Mouse (Mus musculus) embryonic facial prominence, embryonic 12.5 days (tissue): ENCODE data around the gene Zbtb21. TPM values are rescaled to one million over a fixed set of nuclear protein-coding genes. Genes with fewer than 3 reads are reported as not detected.

Source experiments
- ATAC-seq: fragments of 200-750 bp; cut with Nextera tagmentation; 2 replicates; pipeline ENCODE4 v1.8.0; 2017; ENCODE audit not compliant: insufficient number of reproducible peaks, insufficient read depth, low FRiP score, low TSS enrichment
- H3K27ac ChIP-seq: fragments of 300-500 bp; sonication (generic); 2 replicates; pipeline ENCODE4 v1.5.1; 2016; ENCODE audit warnings: mild to moderate bottlenecking
- H3K27me3 ChIP-seq: fragments of 300-500 bp; sonication (generic); 2 replicates; pipeline ENCODE4 v1.6.1; 2016; ENCODE audit warnings: mild to moderate bottlenecking, moderate library complexity
- H3K36me3 ChIP-seq: fragments of 300-500 bp; sonication (generic); 2 replicates; pipeline ENCODE4 v1.6.1; 2016; ENCODE audit warnings: mild to moderate bottlenecking
- H3K4me1 ChIP-seq: fragments of 300-500 bp; sonication (generic); 2 replicates; pipeline ENCODE4 v1.6.1; 2016
- H3K4me2 ChIP-seq: fragments of 300-500 bp; sonication (generic); replicated peaks from 2 replicates; pipeline ENCODE4 v1.6.1; 2016; ENCODE audit warnings: mild to moderate bottlenecking, moderate library complexity
- H3K4me3 ChIP-seq: fragments of 300-500 bp; sonication (generic); 2 replicates; pipeline ENCODE4 v1.5.1; 2016; ENCODE audit warnings: mild to moderate bottlenecking
- H3K9ac ChIP-seq: fragments of 300-500 bp; sonication (generic); 2 replicates; pipeline ENCODE4 v1.6.1; 2016; ENCODE audit warnings: mild to moderate bottlenecking, moderate library complexity
- H3K9me3 ChIP-seq: fragments of 300-500 bp; sonication (generic); 2 replicates; pipeline ENCODE4 v1.6.1; 2016; ENCODE audit warnings: mild to moderate bottlenecking, moderate library complexity
- WGBS: fragments of 180-500 bp; shearing (Covaris S2); methylation state at CpG from one replicate; pipeline ENCODE4 v1.1.7; 2016; 5-methylcytosine and 5-hydroxymethylcytosine counted together
- polyA plus RNA-seq: library from polyadenylated mRNA; unstranded; fragments of >200 nt; fragmentation: Nextera tagmentation; extraction: Ambion mirVana; gene quantifications from 2 replicates; pipeline ENCODE4 v1.2.1, GENCODE M21; 2016

The Zbtb21 gene
- polyA plus RNA-seq, 1 experiment from 2014 or later = 16.7 TPM

GRCm38 (mm10) chr16:97912873-97913272 lies 49.5 kb downstream of the Zbtb21 start:
- H3K4me3 ChIP-seq = no peak overlapping the region
- H3K27me3 ChIP-seq = no peaks in the 10 kb centered on the region
- H3K9ac ChIP-seq = no peak overlapping the region
- H3K27ac ChIP-seq = no peak overlapping the region
- ATAC-seq = no peak
- no peak overlapping the region for H3K4me2 ChIP-seq
- no peaks in the 10 kb centered on the region for H3K9me3 ChIP-seq
- H3K4me1 ChIP-seq = no peaks in the 10 kb centered on the region
- H3K36me3 ChIP-seq = no peaks in the 10 kb centered on the region

GRCm38 (mm10) chr16:97909356-97909755 lies 53.1 kb downstream of the Zbtb21 start:
- no peaks in the 10 kb centered on the region for H3K27me3 ChIP-seq
- no peaks in the 10 kb centered on the region for H3K36me3 ChIP-seq
- no peak overlapping the region for H3K4me2 ChIP-seq
- no peak overlapping the region for H3K9ac ChIP-seq
- 93% methylated on average over 1 of the region's 1 CpGs for WGBS
- H3K4me1 ChIP-seq = no peaks in the 10 kb centered on the region
- H3K27ac ChIP-seq = no peak overlapping the region
- ATAC-seq = no peak
- no peaks in the 10 kb centered on the region for H3K9me3 ChIP-seq
- no peak overlapping the region for H3K4me3 ChIP-seq

GRCm38 (mm10) chr16:97907496-97907895 lies 54.9 kb downstream of the Zbtb21 start:
- Histone ChIP-seq H3K9ac (no peak overlapping the region), H3K27ac (no peak overlapping the region), H3K27me3 (no peaks in the 10 kb centered on the region), H3K4me1 (no peaks in the 10 kb centered on the region), H3K9me3 (no peaks in the 10 kb centered on the region), H3K4me2 (no peak overlapping the region), H3K4me3 (no peak overlapping the region), H3K36me3 (no peaks in the 10 kb centered on the region)
- no peak for ATAC-seq
- 84% methylated on average over 6 of the region's 6 CpGs for WGBS

- ATAC-seq = no peak
Measured at GRCm38 (mm10) chr16:97906337-97906736, 56.1 kb downstream of the Zbtb21 start.

GRCm38 (mm10) chr16:97905449-97905991 lies 56.9 kb downstream of the Zbtb21 start:
- Histone ChIP-seq H3K9me3 (no peaks in the 10 kb centered on the region), H3K4me1 (no peaks in the 10 kb centered on the region), H3K27me3 (no peaks in the 10 kb centered on the region), H3K36me3 (no peaks in the 10 kb centered on the region), H3K4me2 (no peak overlapping the region), H3K27ac (no peak overlapping the region), H3K4me3 (no peak overlapping the region), H3K9ac (no peak overlapping the region)
- 83% methylated on average over 2 of the region's 2 CpGs for WGBS
- no peak for ATAC-seq

More at GRCm38 (mm10) chr16:97906337-97906736, 56.1 kb downstream of the Zbtb21 start:
- H3K27ac ChIP-seq = no peak overlapping the region
- H3K9ac ChIP-seq = no peak overlapping the region
- no peaks in the 10 kb centered on the region for H3K27me3 ChIP-seq
- no peak overlapping the region for H3K4me2 ChIP-seq
- no peak overlapping the region for H3K4me3 ChIP-seq
- no peaks in the 10 kb centered on the region for H3K4me1 ChIP-seq
- H3K36me3 ChIP-seq = no peaks in the 10 kb centered on the region
- H3K9me3 ChIP-seq = no peaks in the 10 kb centered on the region

GRCm38 (mm10) chr16:97904035-97904434 lies 58.4 kb downstream of the Zbtb21 start:
- ATAC-seq = no peak
- no peaks in the 10 kb centered on the region for H3K36me3 ChIP-seq
- no peaks in the 10 kb centered on the region for H3K9me3 ChIP-seq
- 79% methylated on average over 3 of the region's 3 CpGs for WGBS
- no peak overlapping the region for H3K4me3 ChIP-seq
- H3K4me1 ChIP-seq = no peaks in the 10 kb centered on the region
- H3K4me2 ChIP-seq = no peak overlapping the region
- H3K9ac ChIP-seq = no peak overlapping the region
- H3K27ac ChIP-seq = no peak overlapping the region
- H3K27me3 ChIP-seq = no peaks in the 10 kb centered on the region

- H3K36me3 ChIP-seq = no peaks in the 10 kb centered on the region
- no peaks in the 10 kb centered on the region for H3K9me3 ChIP-seq
- H3K27ac ChIP-seq = no peak overlapping the region
- no peak overlapping the region for H3K4me3 ChIP-seq
- H3K4me2 ChIP-seq = no peak overlapping the region
- no peaks in the 10 kb centered on the region for H3K27me3 ChIP-seq
- no peak overlapping the region for H3K9ac ChIP-seq
- ATAC-seq = no peak
- WGBS = 70% methylated on average over 5 of the region's 5 CpGs
- no peaks in the 10 kb centered on the region for H3K4me1 ChIP-seq
Measured at GRCm38 (mm10) chr16:97897346-97898024, 64.9 kb downstream of the Zbtb21 start.

Other genes with a start within 250 kb of the Zbtb21 start
- 8.0 and 8.9 TPM in 2 replicates for gene Ripk4, start 198.8 kb downstream of the Zbtb21 start, polyA plus RNA-seq
- 15.7 and 18.3 TPM in 2 replicates for gene Prdm15, start 110.8 kb downstream of the Zbtb21 start, polyA plus RNA-seq
- 16.1 and 19.8 TPM in 2 replicates for gene C2cd2, start within 50 bp of the Zbtb21 start, polyA plus RNA-seq
- 17.6 and 30.4 TPM in 2 replicates for gene B230307C23Rik, start 34.7 kb upstream of the Zbtb21 start, polyA plus RNA-seq
- 29.8 and 31.3 TPM in 2 replicates for gene A630089N07Rik, start 119.8 kb upstream of the Zbtb21 start, polyA plus RNA-seq